Mouse (Mus musculus): ENCODE measurements around the gene Naif1.

- no peak for TF ChIP-seq POLR2A (IDR thresholded peaks at IDR 0.05; ENCODE audit: borderline replicate concordance, low read depth, low read length)
- no peak for TF ChIP-seq CTCF (IDR thresholded peaks at IDR 0.05; ENCODE audit: low read depth, low read length)
Observed at GRCm38 (mm10) chr2:32499365-32499764, 49.1 kb downstream of the Naif1 start.
